Mouse (Mus musculus) liver, embryonic 11.5 days (tissue): ENCODE results near the gene Metap1d. TPM values are rescaled to one million over a fixed set of nuclear protein-coding genes. Genes with fewer than 3 reads are reported as not detected.

Source experiments
- ATAC-seq: fragments of 200-750 bp; cut with Nextera tagmentation; replicated peaks from 2 replicates; pipeline ENCODE4 v1.8.0; 2017; ENCODE audit warnings: moderate number of reproducible peaks, mild to moderate bottlenecking, moderate TSS enrichment, moderate library complexity; ENCODE audit not compliant: low FRiP score
- DNase-seq: peaks from one replicate; pipeline ENCODE4 v3.0.0-alpha.2; 2017; ENCODE audit warnings: low spot score
- H3K27ac ChIP-seq: fragments of 300-500 bp; sonication (generic); 2 replicates; pipeline ENCODE4 v1.5.1; 2014; ENCODE audit warnings: mild to moderate bottlenecking, low read depth, low read length, control low read depth
- H3K27me3 ChIP-seq: fragments of 300-500 bp; sonication (generic); replicated peaks from 2 replicates; pipeline ENCODE4 v1.6.1; 2014; ENCODE audit warnings: low read length, mixed read lengths; ENCODE audit not compliant: control insufficient read depth, insufficient read depth
- H3K36me3 ChIP-seq: fragments of 300-500 bp; sonication (generic); 2 replicates; pipeline ENCODE4 v1.6.1; 2014; ENCODE audit warnings: mild to moderate bottlenecking, low read length, moderate library complexity, mixed read lengths; ENCODE audit not compliant: control insufficient read depth, insufficient read depth
- H3K4me1 ChIP-seq: fragments of 300-500 bp; sonication (generic); replicated peaks from 2 replicates; pipeline ENCODE4 v1.6.1; 2014; ENCODE audit warnings: low read length, mixed read lengths; ENCODE audit not compliant: control insufficient read depth, insufficient read depth
- H3K4me2 ChIP-seq: fragments of 300-500 bp; sonication (generic); 2 replicates; pipeline ENCODE4 v1.6.1; 2014; ENCODE audit warnings: mild to moderate bottlenecking, control low read depth, moderate library complexity
- H3K4me3 ChIP-seq: fragments of 300-500 bp; sonication (generic); 2 replicates; pipeline ENCODE4 v1.5.1; 2014; ENCODE audit warnings: low read depth, low read length, control low read depth
- H3K9ac ChIP-seq: fragments of 300-500 bp; sonication (generic); 2 replicates; pipeline ENCODE4 v1.6.1; 2014; ENCODE audit warnings: low read depth, low read length, control low read depth
- H3K9me3 ChIP-seq: fragments of 300-500 bp; sonication (generic); 2 replicates; pipeline ENCODE4 v1.6.1; 2016; ENCODE audit warnings: low read length, inconsistent platforms, mixed read lengths; ENCODE audit not compliant: control insufficient read depth
- WGBS: fragments of 180-500 bp; shearing (Covaris S2); extraction: QIAGEN DNeasy Blood & Tissue Kit; methylation state at CpG from one replicate; pipeline ENCODE4 v1.1.7; 2014; 5-methylcytosine and 5-hydroxymethylcytosine counted together
- polyA plus RNA-seq: library from polyadenylated mRNA; unstranded; fragments of >200 nt; fragmentation: Nextera tagmentation; extraction: Ambion mirVana; gene quantifications from 2 replicates; pipeline ENCODE4 v1.2.1, GENCODE M21; 2014

The Metap1d gene
- polyA plus RNA-seq, 1 experiment from 2014 or later: 37.7 TPM

- ATAC-seq (no peak), DNase-seq (no peak)
- WGBS: 32% methylated on average over 3 of the region's 3 CpGs
- H3K4me1 ChIP-seq: peaks cover 15% of the 10 kb centered on the region
- H3K27ac ChIP-seq: no peak overlapping the region
- no peak overlapping the region for H3K4me3 ChIP-seq
- no peaks in the 10 kb centered on the region for H3K9me3 ChIP-seq
- H3K27me3 ChIP-seq: peaks cover 85% of the 10 kb centered on the region
- H3K36me3 ChIP-seq: no peaks in the 10 kb centered on the region
- no peak overlapping the region for H3K9ac ChIP-seq
- H3K4me2 ChIP-seq: no peak overlapping the region
Measured at GRCm38 (mm10) chr2:71550330-71550729, 97.3 kb downstream of the Metap1d start.

- no peak for ATAC-seq
Measured at GRCm38 (mm10) chr2:71551704-71552103, 98.6 kb downstream of the Metap1d start.

GRCm38 (mm10) chr2:71556071-71556470 lies 103.0 kb downstream of the Metap1d start:
- no peak overlapping the region for H3K4me2 ChIP-seq
- H3K4me3 ChIP-seq: no peak overlapping the region
- no peaks in the 10 kb centered on the region; the same call in 1 of the 2 replicates for H3K4me1 ChIP-seq
- H3K9me3 ChIP-seq: no peaks in the 10 kb centered on the region
- no peaks in the 10 kb centered on the region for H3K36me3 ChIP-seq
- no peak overlapping the region for H3K9ac ChIP-seq
- DNase-seq (no peak), ATAC-seq (no peak)
- peaks cover 34% of the 10 kb centered on the region for H3K27me3 ChIP-seq
- no peak overlapping the region for H3K27ac ChIP-seq
- WGBS: 59% methylated on average over 5 of the region's 5 CpGs

More at GRCm38 (mm10) chr2:71551704-71552103, 98.6 kb downstream of the Metap1d start:
- no peak overlapping the region for H3K27ac ChIP-seq
- no peak for DNase-seq
- WGBS: 2% methylated on average over 18 of the region's 18 CpGs
- H3K4me1 ChIP-seq: peaks cover 3% of the 10 kb centered on the region
- no peak overlapping the region for H3K4me3 ChIP-seq
- peaks cover 72% of the 10 kb centered on the region for H3K27me3 ChIP-seq
- no peaks in the 10 kb centered on the region for H3K36me3 ChIP-seq
- no peaks in the 10 kb centered on the region for H3K9me3 ChIP-seq
- no peak overlapping the region for H3K9ac ChIP-seq
- no peak overlapping the region for H3K4me2 ChIP-seq

GRCm38 (mm10) chr2:71566466-71566865 lies 113.4 kb downstream of the Metap1d start:
- H3K4me1 ChIP-seq: no peaks in the 10 kb centered on the region
- no peak for ATAC-seq
- H3K9me3 ChIP-seq: no peaks in the 10 kb centered on the region
- no peaks in the 10 kb centered on the region; the same call in 1 of the 2 replicates for H3K27me3 ChIP-seq
- no peaks in the 10 kb centered on the region for H3K36me3 ChIP-seq
- DNase-seq: no peak
- no peak overlapping the region for H3K27ac ChIP-seq
- no peak overlapping the region for H3K9ac ChIP-seq
- no peak overlapping the region for H3K4me3 ChIP-seq
- H3K4me2 ChIP-seq: no peak overlapping the region
- 64% methylated on average over 9 of the region's 9 CpGs for WGBS

- WGBS: 36% methylated on average over 4 of the region's 4 CpGs
- no peaks in the 10 kb centered on the region for H3K4me1 ChIP-seq
- H3K27ac ChIP-seq: no peak overlapping the region
- ATAC-seq: no peak
- DNase-seq: no peak
- H3K4me3 ChIP-seq: no peak overlapping the region
- H3K9me3 ChIP-seq: no peaks in the 10 kb centered on the region
- no peak overlapping the region for H3K9ac ChIP-seq
- no peaks in the 10 kb centered on the region for H3K36me3 ChIP-seq
- no peak overlapping the region for H3K4me2 ChIP-seq
- 0 out of 2 replicates have a peak, but pooled peaks cover 4% of the 10 kb centered on the region for H3K27me3 ChIP-seq
Measured at GRCm38 (mm10) chr2:71573736-71574135, 120.7 kb downstream of the Metap1d start.

Other genes starting within 250 kb of the Metap1d start
- gene Dync1i2, start 241.6 kb upstream of the Metap1d start, polyA plus RNA-seq: 78.5 and 82.2 TPM in 2 replicates
- gene Slc25a12, start 85.5 kb upstream of the Metap1d start, polyA plus RNA-seq: 35.9 and 45.8 TPM in 2 replicates
- gene Hat1, start 64.3 kb upstream of the Metap1d start, polyA plus RNA-seq: 209 and 224 TPM in 2 replicates
- 1.1 and 2.2 TPM in 2 replicates for gene Dlx1, start 74.8 kb downstream of the Metap1d start, polyA plus RNA-seq
- gene Dlx2, start 93.5 kb downstream of the Metap1d start, polyA plus RNA-seq: 0.19 and 0.65 TPM in 2 replicates